Mouse (Mus musculus) liver, adult (tissue): Measurements from ENCODE around the gene Otog.

Experiments used
- GATA4 ChIP-seq: IDR thresholded peaks from 2 replicates; pipeline ENCODE4 v1.6.1; 2014; ENCODE audit warnings: mild to moderate bottlenecking, low read length; ENCODE audit not compliant: insufficient replicate concordance

The Otog gene

DNA sequence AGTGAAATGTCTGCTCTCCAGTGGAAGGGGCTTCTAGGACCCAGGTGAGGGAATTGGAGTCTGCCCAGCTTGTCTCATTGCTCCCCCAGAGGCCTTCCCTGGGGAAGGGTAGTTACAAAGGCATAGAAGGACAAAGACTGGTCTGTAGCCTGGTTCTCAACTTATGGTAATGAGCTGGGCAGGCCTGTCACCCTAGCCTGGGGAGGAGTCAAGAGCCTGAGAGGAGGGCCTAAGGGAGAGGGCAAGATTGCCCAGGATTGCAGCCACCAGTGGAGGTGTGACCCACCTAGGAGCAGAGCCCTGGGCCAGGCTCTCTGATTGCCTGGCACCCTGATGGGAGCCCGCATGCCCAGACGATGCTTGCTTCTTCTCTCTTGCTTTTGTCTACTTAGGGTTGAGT is at the start of gene Otog:
Gene Otog, plus strand, starts transcription at position 292 of the 400 bp plus-strand sequence.
- no peak for TF ChIP-seq GATA4

DNA sequence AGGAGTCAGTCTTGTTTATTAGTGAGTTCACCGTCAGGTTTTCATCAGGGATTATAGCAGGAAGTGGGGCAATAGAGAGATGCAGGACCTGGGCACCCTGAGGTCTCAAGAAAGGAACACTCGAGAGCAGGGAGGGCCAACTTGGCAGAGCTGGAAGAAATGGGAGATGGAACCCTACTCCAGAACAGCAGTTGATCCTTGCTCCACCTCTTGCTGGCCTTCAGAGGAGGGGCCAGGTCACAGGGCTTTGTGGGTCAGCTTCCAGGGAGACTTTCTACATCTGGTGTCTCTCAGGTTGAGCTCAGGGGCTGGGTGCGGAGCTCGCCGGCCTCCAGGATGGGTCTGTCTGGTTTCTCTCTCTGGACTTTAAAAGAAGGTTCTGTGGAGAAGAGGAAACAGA is 45.4 kb upstream of the Otog start:
- TF ChIP-seq GATA4, result no peak

DNA sequence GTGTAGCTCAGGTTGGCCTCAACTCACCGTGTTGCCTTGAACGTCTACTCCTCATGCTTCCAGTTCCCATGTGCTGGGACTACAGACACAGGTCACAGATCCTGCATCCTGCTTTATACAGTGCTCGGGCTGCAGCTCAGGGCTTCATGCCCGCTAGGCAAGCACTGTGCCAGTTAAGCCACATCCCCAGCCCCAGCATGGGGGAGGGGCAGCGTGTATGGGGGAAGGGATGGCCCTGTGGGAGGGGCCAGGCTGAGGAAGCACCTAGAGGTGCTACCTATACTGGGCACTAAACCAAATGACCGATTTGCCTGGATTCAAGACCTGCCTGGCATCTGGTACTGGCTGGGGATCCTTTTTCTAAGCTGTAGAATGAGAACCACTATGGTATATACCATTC is 40.8 kb upstream of the Otog start:
- no peak for TF ChIP-seq GATA4

DNA sequence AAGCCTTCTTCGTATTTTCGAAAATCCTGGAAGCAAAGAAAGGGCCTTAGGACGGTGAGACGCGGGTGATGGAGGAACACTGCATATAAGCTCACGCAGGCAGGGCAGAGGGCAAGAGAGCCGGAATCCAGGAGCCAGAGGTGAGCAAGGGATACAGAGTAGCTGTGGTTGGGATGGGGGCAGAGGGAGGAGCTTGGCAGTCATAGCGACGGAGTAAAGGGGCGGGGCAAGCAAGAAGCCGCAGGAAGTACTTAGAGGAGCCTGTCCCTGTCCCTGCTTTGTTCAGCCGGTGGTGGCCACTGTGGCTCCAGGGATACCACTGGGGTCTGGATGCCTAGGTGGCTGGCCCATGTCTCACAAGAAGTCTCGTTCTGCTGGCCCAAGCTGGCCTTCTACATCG is 39.1 kb upstream of the Otog start:
- TF ChIP-seq GATA4, result no peak

DNA sequence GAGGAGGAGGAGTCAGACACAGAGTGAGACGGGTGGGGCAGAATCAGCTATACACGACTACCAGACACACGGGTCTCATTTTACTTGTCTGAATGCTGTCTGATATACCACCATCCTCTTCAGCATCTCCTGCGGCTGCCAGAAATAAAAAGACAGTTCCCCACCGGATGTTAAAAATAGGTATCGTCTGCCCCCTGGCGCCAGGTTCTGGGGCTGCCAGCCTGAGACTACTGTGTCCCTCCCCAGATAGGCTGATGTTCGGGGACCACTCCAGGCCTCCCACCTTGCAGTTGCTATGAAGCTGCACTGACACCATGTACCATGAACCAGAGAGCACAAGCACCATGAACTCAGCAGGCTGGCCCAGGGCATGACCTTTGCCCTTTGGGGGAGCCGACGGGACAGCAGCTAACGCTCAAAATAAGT is 36.7 kb upstream of the Otog start:
- no peak for TF ChIP-seq GATA4

DNA sequence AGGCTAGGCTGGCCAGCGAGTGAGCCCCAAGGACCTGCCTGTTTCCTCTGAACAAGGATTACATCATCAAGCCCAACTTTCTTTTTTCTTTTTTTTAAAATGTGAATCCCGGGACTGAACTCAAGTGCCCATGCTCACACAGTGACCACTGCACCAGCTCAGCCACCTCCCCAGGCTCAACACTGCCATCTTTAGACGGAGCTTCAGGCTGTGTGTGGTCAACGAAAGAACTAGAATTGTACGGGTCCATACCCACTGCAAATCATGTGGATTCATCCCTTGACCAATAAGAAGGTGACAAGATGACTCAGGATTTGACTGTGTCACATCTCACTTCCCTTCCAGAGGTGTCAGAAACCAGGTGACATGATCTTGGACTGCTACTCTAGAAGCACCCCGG is 36.0 kb upstream of the Otog start:
- no peak for TF ChIP-seq GATA4

DNA sequence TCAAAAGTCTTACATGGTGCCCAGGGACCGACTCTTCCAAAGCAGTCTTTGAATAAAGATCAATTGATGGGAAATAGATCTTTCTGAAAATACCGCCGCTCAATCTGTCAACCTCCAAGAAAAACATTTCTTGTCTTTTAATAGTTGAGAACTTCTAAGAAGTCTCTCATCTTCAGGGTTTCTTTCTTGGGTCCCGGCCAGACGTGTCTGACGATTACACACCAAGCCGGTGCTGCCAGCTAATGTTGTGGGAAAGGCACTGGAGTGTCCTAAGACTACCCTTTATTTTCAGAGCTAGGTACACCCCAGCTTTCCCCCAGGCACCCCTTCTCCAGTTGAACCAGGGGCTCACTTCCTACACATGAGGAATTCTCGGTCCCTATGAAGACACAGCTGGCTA is 32.7 kb upstream of the Otog start:
- TF ChIP-seq GATA4, result no peak

DNA sequence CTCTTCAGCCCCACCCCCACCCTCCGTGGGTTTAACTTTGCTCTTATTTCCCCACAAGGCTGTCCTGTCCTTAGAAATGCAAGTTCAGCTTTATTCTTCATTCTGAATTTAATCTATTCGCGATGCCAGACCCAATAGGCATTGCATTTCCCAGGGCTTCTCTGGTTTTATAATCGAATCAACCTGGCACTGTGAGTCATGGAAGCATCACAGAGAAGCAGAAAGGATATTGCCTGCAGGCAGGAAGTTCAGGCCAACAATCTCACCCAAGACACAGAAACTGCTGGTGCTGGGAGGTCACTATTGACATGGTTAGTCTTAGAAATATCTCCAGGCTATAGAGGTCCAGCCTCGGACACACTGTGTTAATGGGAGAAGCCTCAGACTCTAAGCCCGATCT is 30.5 kb upstream of the Otog start:
- no peak for TF ChIP-seq GATA4

DNA sequence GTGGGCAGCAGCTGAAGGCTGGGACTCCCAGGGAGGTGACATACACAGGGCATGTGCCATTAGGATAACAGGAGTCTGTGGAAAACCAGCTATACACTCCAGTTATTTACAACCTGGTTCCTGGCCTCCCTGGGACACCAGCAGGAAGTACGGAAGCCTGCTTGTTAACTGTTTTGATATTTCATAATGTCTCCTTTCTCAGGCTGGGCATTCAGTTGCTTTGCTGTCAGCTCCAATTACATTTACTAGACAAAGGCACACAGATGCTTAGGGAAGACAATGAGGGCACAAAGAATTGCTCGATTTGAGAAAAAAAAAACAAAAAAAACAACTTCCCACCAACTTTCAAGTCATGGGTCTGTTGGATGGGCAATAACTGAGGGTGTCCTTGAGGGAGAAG is 24.3 kb upstream of the Otog start:
- TF ChIP-seq GATA4, result no peak

DNA sequence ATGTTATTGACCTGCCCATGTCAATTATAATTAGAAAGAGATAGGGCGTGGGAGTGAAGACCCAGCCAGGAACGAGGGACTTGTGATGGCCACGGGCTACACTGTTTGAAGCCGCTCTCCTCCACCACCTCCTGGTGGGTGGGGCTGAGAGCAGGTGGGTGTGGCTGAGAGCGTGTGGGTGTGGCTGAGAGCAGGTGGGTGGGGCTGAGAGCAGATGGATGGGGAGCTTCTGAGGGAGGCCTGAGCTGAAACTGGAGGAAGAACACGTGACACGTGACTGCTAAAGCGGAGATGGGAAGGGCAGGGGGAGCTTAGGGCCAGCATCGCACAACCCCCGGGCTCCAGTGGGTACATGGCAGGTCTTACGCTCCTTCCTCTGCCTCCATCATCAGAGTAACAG is 22.4 kb upstream of the Otog start:
- TF ChIP-seq GATA4, result no peak

DNA sequence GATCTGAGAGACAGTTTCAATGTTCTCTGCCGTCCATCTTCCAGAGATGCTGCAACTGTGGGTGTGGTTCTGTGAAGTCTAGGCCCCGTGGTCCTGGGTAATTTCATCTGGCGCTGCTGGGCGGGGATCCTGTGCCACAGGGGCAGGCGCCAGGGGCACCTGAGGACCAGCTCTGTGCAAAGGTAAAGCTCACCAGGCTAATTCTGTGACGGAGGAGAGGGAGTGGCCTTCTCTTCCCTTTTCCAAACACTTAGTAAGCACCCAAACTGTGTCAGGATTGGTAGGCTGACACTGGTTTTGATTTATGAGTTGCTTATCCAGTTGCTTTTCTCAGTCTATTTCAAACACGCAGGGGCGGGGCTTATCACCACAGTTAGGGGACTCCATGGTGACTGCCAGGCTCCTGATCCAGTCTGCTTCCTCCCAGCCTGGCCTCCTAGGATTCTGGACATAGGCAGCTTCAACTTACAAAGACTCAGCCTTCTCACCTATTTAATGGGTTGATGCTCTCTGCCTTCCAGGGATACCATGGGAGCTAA is 20.1 kb upstream of the Otog start:
- no peak for TF ChIP-seq GATA4

DNA sequence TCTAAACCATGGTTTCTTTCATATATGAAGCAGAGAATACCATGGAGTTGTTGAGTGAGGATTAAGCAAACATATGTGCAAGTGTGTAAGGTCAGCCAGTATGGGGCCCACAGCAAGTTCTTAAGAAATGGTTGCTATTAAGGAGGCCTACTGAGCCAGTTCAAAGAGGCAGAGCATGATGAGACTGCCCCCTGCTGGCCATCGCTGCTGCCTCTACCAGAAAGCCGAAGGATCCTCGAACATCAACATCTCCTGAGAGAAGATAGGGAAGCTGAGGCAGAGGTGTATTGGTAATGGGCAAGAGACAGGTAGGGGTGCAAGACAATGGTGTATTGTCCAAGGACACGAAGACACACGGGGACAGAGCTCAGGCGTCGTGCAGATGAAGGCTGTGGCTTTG is 14.5 kb upstream of the Otog start:
- TF ChIP-seq GATA4, result no peak

DNA sequence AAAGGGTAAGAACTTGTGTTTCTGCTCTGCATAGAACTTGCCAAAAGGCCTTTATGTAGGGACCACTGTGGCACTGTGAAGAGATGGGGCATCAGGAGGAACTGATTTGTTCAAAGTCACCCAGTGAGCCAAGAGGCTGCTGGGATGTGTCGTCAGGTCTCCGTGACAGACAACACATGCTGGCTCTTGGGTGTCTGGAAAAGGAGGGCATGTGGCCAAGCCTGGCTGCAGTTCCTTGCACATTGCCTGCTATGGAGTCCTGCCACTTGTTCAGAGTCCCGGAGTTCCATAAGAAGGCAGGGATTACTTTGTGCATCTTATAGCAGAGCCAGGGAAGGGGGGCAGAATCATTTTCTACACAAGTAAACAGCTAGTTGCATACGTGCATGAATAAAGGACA is 13.9 kb upstream of the Otog start:
- no peak for TF ChIP-seq GATA4

DNA sequence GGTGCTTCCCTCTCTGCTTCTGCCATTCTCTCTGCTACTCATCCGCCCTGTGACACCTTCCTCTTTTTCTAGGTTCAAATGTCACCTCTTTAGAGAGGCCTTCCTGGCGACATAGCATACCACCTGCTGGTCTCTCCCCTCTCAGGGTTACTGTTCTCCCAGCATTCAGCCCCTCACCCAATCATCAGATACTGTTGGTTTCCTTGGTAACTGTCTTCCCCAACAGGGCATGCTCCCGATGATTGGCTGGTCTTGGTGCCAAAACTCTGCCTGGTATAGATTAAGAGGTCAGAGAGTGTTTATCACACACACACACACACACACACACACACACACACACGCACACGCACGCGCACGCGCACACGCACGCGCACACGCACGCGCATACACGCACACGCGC is 4.8 kb upstream of the Otog start:
- TF ChIP-seq GATA4, result no peak

DNA sequence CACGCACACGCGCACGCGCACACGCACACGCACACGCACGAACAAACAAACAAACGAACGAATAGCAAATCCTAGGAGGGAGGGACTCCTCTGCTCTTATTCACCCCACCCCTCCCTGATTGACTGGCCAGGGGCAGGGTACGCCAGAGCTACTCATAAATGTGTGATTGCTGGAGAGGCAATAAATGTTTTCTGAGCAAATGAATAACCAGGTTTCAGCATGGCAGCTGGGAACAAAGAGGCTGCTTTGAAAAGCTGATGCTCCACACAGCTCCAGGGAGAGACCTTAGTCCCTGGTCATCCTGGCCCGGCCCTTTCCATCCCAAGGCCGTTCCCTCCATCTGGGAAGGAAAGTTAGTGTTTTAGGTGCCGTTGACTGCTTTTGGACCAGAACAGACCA is 4.4 kb upstream of the Otog start:
- no peak for TF ChIP-seq GATA4

DNA sequence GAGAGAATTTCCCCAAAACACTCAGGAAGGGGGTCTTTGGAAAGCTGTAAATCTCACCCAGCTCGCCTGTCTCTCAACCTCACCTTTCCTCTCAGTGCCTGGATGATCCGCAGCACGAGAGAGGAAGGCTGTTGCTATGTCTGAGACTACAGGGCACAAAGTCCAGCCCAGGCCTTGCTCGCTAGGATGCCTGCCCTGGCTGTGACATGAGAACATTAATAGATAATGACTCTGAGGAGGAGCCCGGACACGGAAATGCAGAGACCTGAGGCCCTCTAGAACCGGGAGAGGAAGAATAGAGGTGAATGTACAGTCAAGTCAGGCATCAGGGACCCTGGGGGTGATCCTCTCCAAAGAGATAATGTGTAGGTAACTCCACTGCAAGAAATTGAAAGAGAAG is 3.6 kb upstream of the Otog start:
- no peak for TF ChIP-seq GATA4

DNA sequence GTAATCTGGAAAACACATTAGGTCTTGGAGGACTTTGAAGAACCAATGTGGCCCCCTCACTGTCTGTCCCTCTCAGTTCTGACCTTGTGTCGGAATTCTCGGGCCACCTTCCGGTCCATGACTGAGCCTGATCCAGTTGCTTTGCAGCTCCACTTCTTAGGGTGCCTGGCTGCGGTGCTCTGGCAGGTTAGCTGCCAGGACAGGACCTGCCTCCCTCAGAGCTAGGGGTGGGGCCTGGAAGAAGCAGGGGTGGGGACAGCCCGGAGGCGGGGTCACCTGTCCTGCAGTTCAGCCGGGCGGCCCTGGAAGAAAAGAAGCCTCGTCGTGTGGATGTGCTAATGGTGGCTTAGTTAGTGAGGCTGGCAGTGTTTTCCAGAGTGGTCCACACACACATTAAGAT is 2.4 kb upstream of the Otog start, which contains the start of gene Ush1c:
Gene Ush1c, minus strand, starts transcription at position 158 of the 400 bp plus-strand sequence.
- no peak for TF ChIP-seq GATA4

DNA sequence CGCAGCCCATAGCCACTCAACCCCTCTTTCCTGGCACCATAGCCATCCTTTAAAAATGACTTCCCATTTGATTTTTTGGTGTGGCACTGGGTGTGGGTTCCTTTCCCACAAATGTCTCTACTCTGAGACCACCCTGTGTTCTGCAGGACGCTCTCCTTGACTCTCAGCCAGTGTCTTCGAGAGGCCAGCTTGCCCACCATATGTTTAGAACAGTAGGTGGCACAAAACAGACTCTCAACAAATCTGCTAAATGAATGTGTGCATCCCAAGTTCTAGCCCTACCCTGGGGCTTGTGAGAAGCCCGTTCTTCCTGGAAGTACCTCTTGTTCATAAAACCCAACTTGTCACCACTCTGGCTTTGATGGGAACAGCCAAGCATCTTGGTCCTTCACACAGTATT is 696 bp upstream of the Otog start:
- TF ChIP-seq GATA4, result no peak
